Mouse (Mus musculus) hindbrain, embryonic 13.5 days (tissue): Measurements from ENCODE around the gene Stx1a. TPM values are rescaled to one million over a fixed set of nuclear protein-coding genes. Genes with fewer than 3 reads are reported as not detected.

ENCODE experiments used
- ATAC-seq: fragments of 200-750 bp; cut with Nextera tagmentation; 2 replicates; pipeline ENCODE4 v1.8.0; 2017; ENCODE audit warnings: moderate TSS enrichment; ENCODE audit not compliant: low FRiP score
- H3K27ac ChIP-seq: fragments of 300-500 bp; sonication (generic); 2 replicates; pipeline ENCODE4 v1.5.1; 2015; ENCODE audit warnings: inconsistent platforms, mild to moderate bottlenecking, moderate library complexity
- H3K27me3 ChIP-seq: fragments of 300-500 bp; sonication (generic); 2 replicates; pipeline ENCODE4 v1.6.1; 2015; ENCODE audit warnings: mild to moderate bottlenecking, inconsistent platforms
- H3K36me3 ChIP-seq: fragments of 300-500 bp; sonication (generic); 2 replicates; pipeline ENCODE4 v1.6.1; 2015; ENCODE audit warnings: mild to moderate bottlenecking, inconsistent platforms
- H3K4me1 ChIP-seq: fragments of 300-500 bp; sonication (generic); replicated peaks from 2 replicates; pipeline ENCODE4 v1.6.1; 2015; ENCODE audit warnings: inconsistent platforms
- H3K4me2 ChIP-seq: fragments of 300-500 bp; sonication (generic); 2 replicates; pipeline ENCODE4 v1.6.1; 2015; ENCODE audit warnings: inconsistent platforms, mild to moderate bottlenecking, moderate library complexity
- H3K4me3 ChIP-seq: fragments of 300-500 bp; sonication (generic); 2 replicates; pipeline ENCODE4 v1.5.1; 2015; ENCODE audit warnings: mild to moderate bottlenecking, inconsistent platforms
- H3K9ac ChIP-seq: fragments of 300-500 bp; sonication (generic); 2 replicates; pipeline ENCODE4 v1.6.1; 2015; ENCODE audit warnings: mild to moderate bottlenecking, inconsistent platforms
- H3K9me3 ChIP-seq: fragments of 300-500 bp; sonication (generic); 2 replicates; pipeline ENCODE4 v1.6.1; 2016; ENCODE audit warnings: inconsistent platforms
- WGBS: fragments of 180-500 bp; shearing (Covaris S2); methylation state at CpG from one replicate; pipeline ENCODE4 v1.1.7; 2015; 5-methylcytosine and 5-hydroxymethylcytosine counted together
- polyA plus RNA-seq: library from polyadenylated mRNA; unstranded; fragments of >200 nt; fragmentation: Nextera tagmentation; extraction: Ambion mirVana; gene quantifications from 2 replicates; pipeline ENCODE4 v1.2.1, GENCODE M21; 2015

Stx1a gene
- polyA plus RNA-seq, 1 experiment from 2014 or later = 78.9 TPM

GRCm38 (mm10) chr5:135009590-135010319 lies 13.5 kb upstream of the Stx1a start:
- H3K4me3 ChIP-seq = peak overlapping the region; percentile 61
- no peaks in the 10 kb centered on the region for H3K27me3 ChIP-seq
- H3K4me1 ChIP-seq = peaks cover 35% of the 10 kb centered on the region
- under 1% methylated on average over 37 of the region's 37 CpGs for WGBS
- peak overlapping the region; percentile 69 for H3K4me2 ChIP-seq
- H3K27ac ChIP-seq = peak overlapping the region; percentile 98
- no peaks in the 10 kb centered on the region for H3K9me3 ChIP-seq
- no peaks in the 10 kb centered on the region for H3K36me3 ChIP-seq
- ATAC-seq = peak; percentile 84
- peak overlapping the region; percentile 78 for H3K9ac ChIP-seq

GRCm38 (mm10) chr5:135010320-135010709 lies 13.0 kb upstream of the Stx1a start:
- Histone ChIP-seq H3K36me3 (no peaks in the 10 kb centered on the region), H3K4me3 (peak overlapping the region; percentile 61), H3K27me3 (no peaks in the 10 kb centered on the region), H3K27ac (peak overlapping the region; percentile 98), H3K4me2 (peak overlapping the region; percentile 69), H3K9me3 (no peaks in the 10 kb centered on the region), H3K9ac (peak overlapping the region; percentile 78), H3K4me1 (peaks cover 35% of the 10 kb centered on the region)
- ATAC-seq = no peak
- 65% methylated on average over 7 of the region's 7 CpGs for WGBS

- no peaks in the 10 kb centered on the region for H3K9me3 ChIP-seq
- no peak overlapping the region for H3K9ac ChIP-seq
- no peak for ATAC-seq
- H3K27me3 ChIP-seq = no peaks in the 10 kb centered on the region
- H3K4me1 ChIP-seq = peaks cover 35% of the 10 kb centered on the region
- 86% methylated on average over 25 of the region's 25 CpGs for WGBS
- peak overlapping the region; percentile 69 for H3K4me2 ChIP-seq
- no peak overlapping the region for H3K27ac ChIP-seq
- H3K36me3 ChIP-seq = no peaks in the 10 kb centered on the region
- H3K4me3 ChIP-seq = peak overlapping the region; percentile 61; the same call in 1 of the 2 replicates
These were observed 12.2 kb upstream of the Stx1a start for GRCm38 (mm10) chr5:135010841-135011743.

GRCm38 (mm10) chr5:135011809-135012613 lies 11.3 kb upstream of the Stx1a start:
- Histone ChIP-seq H3K4me3 (0 out of 2 replicates have a peak overlapping the region, but pooled peaks have one; percentile 4), H3K4me2 (peak overlapping the region; percentile 22), H3K9ac (peak overlapping the region; percentile 53; the same call in 1 of the 2 replicates), H3K27ac (no peak overlapping the region), H3K9me3 (no peaks in the 10 kb centered on the region), H3K4me1 (peaks cover 35% of the 10 kb centered on the region), H3K27me3 (no peaks in the 10 kb centered on the region), H3K36me3 (no peaks in the 10 kb centered on the region)
- no peak for ATAC-seq
- 20% methylated on average over 26 of the region's 26 CpGs for WGBS

DNA sequence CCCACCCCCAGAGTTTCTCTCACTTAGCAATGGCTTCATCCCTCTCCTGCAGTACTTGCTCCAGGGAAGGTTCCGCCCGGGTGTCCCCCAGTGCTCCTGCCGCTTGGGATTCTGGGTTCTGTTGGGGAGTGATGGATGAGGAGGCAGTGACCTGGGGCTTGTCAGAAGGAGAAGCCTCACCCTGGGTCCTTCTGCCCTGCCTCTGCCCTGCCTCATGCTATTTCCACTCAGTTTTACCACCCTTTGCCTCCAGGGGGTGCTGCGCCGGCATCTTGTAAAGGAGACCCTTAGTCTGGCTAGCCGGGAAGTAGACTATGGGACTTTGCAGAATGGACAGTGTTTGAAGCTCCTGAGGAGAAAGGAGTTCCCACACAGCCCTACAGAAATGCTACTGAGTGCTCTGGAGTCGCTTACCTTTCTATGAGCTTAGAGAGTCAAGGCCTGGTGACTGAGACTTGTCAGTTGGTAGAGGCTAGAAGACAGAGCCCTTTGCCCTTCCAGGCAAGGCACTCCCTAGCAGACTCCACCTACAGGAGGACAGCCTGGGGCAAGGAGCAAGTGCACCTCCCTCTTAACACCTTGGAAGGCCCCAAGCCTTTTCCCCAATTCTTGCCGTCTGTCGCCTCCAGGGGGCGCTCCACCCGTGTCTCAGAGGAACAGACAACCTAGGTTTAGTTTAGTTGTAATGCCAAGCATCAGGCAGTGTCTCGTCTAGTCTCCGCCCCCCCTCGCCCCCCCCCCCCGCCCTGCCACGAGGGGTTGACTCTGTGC lies 10.4 kb upstream of the Stx1a start:
- Histone ChIP-seq H3K9ac (0 out of 2 replicates have a peak overlapping the region, but pooled peaks have one; percentile 53), H3K9me3 (no peaks in the 10 kb centered on the region), H3K27ac (no peak overlapping the region), H3K4me3 (no peak overlapping the region), H3K36me3 (no peaks in the 10 kb centered on the region), H3K4me1 (peaks cover 33% of the 10 kb centered on the region), H3K27me3 (no peaks in the 10 kb centered on the region), H3K4me2 (peak overlapping the region; percentile 22)
- ATAC-seq = no peak
- WGBS = 5% methylated on average over 14 of the region's 16 CpGs

DNA sequence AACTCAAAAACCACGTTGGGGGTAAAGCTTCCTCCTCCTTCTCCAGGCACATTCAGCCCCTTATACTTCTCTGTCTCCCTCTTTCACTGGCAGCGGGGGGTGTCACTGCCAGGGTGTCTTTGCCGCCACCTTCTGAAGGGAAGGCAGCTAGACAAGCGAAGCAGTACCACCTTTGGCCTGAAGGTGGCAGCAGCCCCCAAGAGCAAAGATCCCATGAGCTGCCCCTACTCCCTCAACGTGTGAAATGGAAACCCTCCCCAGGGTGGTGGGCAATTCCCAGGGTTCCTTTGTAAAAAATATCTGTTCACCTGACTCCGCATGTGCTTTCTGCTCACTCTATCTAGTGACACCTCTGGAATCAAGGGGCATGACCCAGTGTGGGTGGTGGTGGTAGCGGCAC lies 7.8 kb upstream of the Stx1a start:
- Histone ChIP-seq H3K9ac (no peak overlapping the region), H3K4me2 (no peak overlapping the region), H3K9me3 (no peaks in the 10 kb centered on the region), H3K4me3 (no peak overlapping the region), H3K27ac (no peak overlapping the region), H3K4me1 (peaks cover 26% of the 10 kb centered on the region), H3K27me3 (no peaks in the 10 kb centered on the region), H3K36me3 (no peaks in the 10 kb centered on the region)
- no peak for ATAC-seq
- WGBS = 15% methylated on average over 7 of the region's 7 CpGs

DNA sequence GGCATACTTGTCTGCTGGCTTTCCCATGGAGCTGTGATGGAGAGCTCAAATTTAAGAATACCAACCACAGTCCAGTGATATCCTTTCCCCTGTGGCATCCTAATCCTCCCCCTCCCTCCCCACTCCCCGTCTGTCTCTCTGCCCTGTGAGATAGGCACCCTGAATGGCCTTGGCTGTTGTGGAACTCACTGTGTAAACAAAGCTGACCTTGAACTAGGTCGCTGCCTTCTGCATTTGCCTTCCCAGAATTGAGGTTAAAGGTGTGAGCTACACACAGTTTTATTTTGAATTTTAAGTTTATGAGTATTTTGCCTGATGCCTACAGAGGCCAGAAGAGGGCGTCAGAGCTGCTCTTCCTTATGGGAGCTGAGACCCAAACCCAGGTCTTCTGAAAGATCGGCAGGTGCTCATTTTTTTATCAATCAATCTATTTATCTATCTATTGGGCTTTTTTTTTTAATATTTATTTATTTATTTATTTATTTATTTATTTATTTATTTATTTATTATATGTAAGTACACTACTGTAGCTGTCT lies 7.0 kb upstream of the Stx1a start:
- peaks cover 18% of the 10 kb centered on the region for H3K4me1 ChIP-seq
- 65% methylated on average over 4 of the region's 4 CpGs for WGBS
- H3K4me3 ChIP-seq = no peak overlapping the region
- no peak overlapping the region for H3K9ac ChIP-seq
- ATAC-seq = no peak
- H3K9me3 ChIP-seq = no peaks in the 10 kb centered on the region
- H3K36me3 ChIP-seq = no peaks in the 10 kb centered on the region
- H3K27me3 ChIP-seq = no peaks in the 10 kb centered on the region
- no peak overlapping the region for H3K4me2 ChIP-seq
- no peak overlapping the region for H3K27ac ChIP-seq

- peak; percentile 63; the same call in 1 of the 2 replicates for ATAC-seq
- Histone ChIP-seq H3K4me3 (no peak overlapping the region), H3K4me1 (peaks cover 34% of the 10 kb centered on the region), H3K9me3 (no peaks in the 10 kb centered on the region), H3K27ac (peak overlapping the region; percentile 35), H3K27me3 (0 out of 2 replicates have a peak, but pooled peaks cover 2% of the 10 kb centered on the region), H3K36me3 (no peaks in the 10 kb centered on the region), H3K9ac (no peak overlapping the region), H3K4me2 (no peak overlapping the region)
- WGBS = 44% methylated on average over 6 of the region's 6 CpGs
These were observed 1.5 kb upstream of the Stx1a start for GRCm38 (mm10) chr5:135021814-135022213.

GRCm38 (mm10) chr5:135024665-135025224 lies 1.5 kb downstream of the Stx1a start:
- Histone ChIP-seq H3K4me3 (peak overlapping the region; percentile 69; the same call in 1 of the 2 replicates), H3K27ac (no peak overlapping the region), H3K4me1 (peaks cover 44% of the 10 kb centered on the region), H3K9me3 (no peaks in the 10 kb centered on the region), H3K27me3 (0 out of 2 replicates have a peak, but pooled peaks cover 2% of the 10 kb centered on the region), H3K9ac (0 out of 2 replicates have a peak overlapping the region, but pooled peaks have one; percentile 20), H3K36me3 (no peaks in the 10 kb centered on the region), H3K4me2 (peak overlapping the region; percentile 94)
- 68% methylated on average over 11 of the region's 11 CpGs for WGBS
- ATAC-seq = no peak

GRCm38 (mm10) chr5:135025899-135026298 lies 2.6 kb downstream of the Stx1a start:
- H3K4me1 ChIP-seq = peaks cover 44% of the 10 kb centered on the region
- H3K27me3 ChIP-seq = 0 out of 2 replicates have a peak, but pooled peaks cover 2% of the 10 kb centered on the region
- no peaks in the 10 kb centered on the region for H3K36me3 ChIP-seq
- no peaks in the 10 kb centered on the region for H3K9me3 ChIP-seq
- 0 out of 2 replicates have a peak overlapping the region, but pooled peaks have one; percentile 46 for H3K9ac ChIP-seq
- no peak for ATAC-seq
- no peak overlapping the region for H3K4me3 ChIP-seq
- 17% methylated on average over 7 of the region's 7 CpGs for whole genome bisulfite sequencing
- H3K4me2 ChIP-seq = peak overlapping the region; percentile 94
- H3K27ac ChIP-seq = no peak overlapping the region
